Mouse (Mus musculus): Measurements from ENCODE around the gene Spr.

DNA sequence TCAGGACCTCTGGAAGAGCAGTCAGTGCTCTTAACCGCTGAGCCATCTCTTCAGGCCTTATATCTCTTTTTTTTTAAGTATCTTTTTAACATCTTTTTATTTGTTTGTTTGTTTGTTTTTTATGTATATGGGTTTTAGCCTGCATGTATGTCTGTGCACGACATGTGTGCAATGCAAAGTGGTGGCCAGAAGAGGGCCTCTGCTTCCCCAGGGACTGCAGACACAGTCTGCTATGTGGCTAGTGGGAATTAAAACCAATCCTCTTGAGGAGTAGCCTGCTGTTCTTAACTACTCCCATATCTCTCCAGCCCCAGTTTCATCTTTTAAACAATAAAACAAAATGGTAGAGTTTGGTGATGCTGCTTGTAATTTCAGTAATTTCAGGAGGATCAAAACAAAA, 2.0 kb upstream of the Spr start:
- TF ChIP-seq FLI1 (IDR thresholded peaks at IDR 0.05; ENCODE audit: low read length) (no peak), GATA1 (IDR thresholded peaks at IDR 0.05; ENCODE audit: borderline replicate concordance, low read length) (no peak)
